Mouse (Mus musculus) lung, adult 10 weeks (tissue): ENCODE results near the gene Ubl4a. TPM values are rescaled to one million over a fixed set of nuclear protein-coding genes. Genes with fewer than 3 reads are reported as not detected.

ENCODE experiments used
- polyA plus RNA-seq: library from polyadenylated mRNA; stranded (reverse); fragments of 350-450 nt; fragmentation: Illumina TruSeq; extraction: RNeasy Lipid Tissue Mini Kit (QIAGEN cat#74804); gene quantifications from one replicate; pipeline ENCODE4 v1.2.3, GENCODE M21; 2014; ENCODE audit warnings: low read depth, low replicate concordance; ENCODE audit not compliant: insufficient read depth

The Ubl4a gene
- 26.9 TPM for polyA plus RNA-seq

GRCm38 (mm10) chrX:74372888-74373549 lies at the start of gene Ubl4a, which contains the start of gene Slc10a3:
Ubl4a (minus strand) TSS chrX:74373218.
Slc10a3 (minus strand) TSS chrX:74373349.

GRCm38 (mm10) chrX:74392535-74393443 lies 19.8 kb upstream of the Ubl4a start, which contains the start of the genes Fam3a and Ikbkg:
Fam3a (minus strand) TSS chrX:74393272.
Ikbkg (plus strand) TSS chrX:74393290.

GRCm38 (mm10) chrX:74353467-74353770 lies 19.6 kb downstream of the Ubl4a start, which contains the start of gene Lage3:
Lage3 (minus strand) TSS chrX:74353618.

GRCm38 (mm10) chrX:74328725-74329161 lies 44.3 kb downstream of the Ubl4a start, which contains the start of gene Plxna3:
Plxna3 (plus strand) TSS chrX:74329066.

Other genes with a start within 250 kb of the Ubl4a start
- gene Opn1mw, start 245.8 kb downstream of the Ubl4a start, polyA plus RNA-seq: not detected
- gene Mecp2, start 237.9 kb downstream of the Ubl4a start, polyA plus RNA-seq: 9.3 TPM
- gene Tex28, start 205.4 kb downstream of the Ubl4a start, polyA plus RNA-seq: not detected
- gene Tktl1, start 196.0 kb downstream of the Ubl4a start, polyA plus RNA-seq: 0.09 TPM
- 210 TPM for gene Flna, start 123.4 kb downstream of the Ubl4a start, polyA plus RNA-seq
- 61.8 TPM for gene Emd, start 118.5 kb downstream of the Ubl4a start, polyA plus RNA-seq
- gene Rpl10, start 102.4 kb downstream of the Ubl4a start, polyA plus RNA-seq: 1,975 TPM
- gene Taz, start 91.3 kb downstream of the Ubl4a start, polyA plus RNA-seq: 54.8 TPM
- 29.0 TPM for gene Dnase1l1, start 90.9 kb downstream of the Ubl4a start, polyA plus RNA-seq
- 155 TPM for gene Atp6ap1, start 76.1 kb downstream of the Ubl4a start, polyA plus RNA-seq
- gene Gdi1, start 68.2 kb downstream of the Ubl4a start, polyA plus RNA-seq: 80.2 TPM
- 41.4 TPM for gene Fam50a, start 60.2 kb downstream of the Ubl4a start, polyA plus RNA-seq
- gene Plxna3, start 44.2 kb downstream of the Ubl4a start, polyA plus RNA-seq: 1.3 TPM
- gene Lage3, start 19.6 kb downstream of the Ubl4a start, polyA plus RNA-seq: 52.2 TPM
- gene Slc10a3, start 131 bp upstream of the Ubl4a start, polyA plus RNA-seq: 8.8 TPM
- 24.6 TPM for gene Fam3a, start 20.1 kb upstream of the Ubl4a start, polyA plus RNA-seq
- 11.7 TPM for gene Ikbkg, start 20.1 kb upstream of the Ubl4a start, polyA plus RNA-seq
- 20.4 TPM for gene G6pdx, start 56.0 kb upstream of the Ubl4a start, polyA plus RNA-seq
- not detected for gene Gm6880, start 108.2 kb upstream of the Ubl4a start, polyA plus RNA-seq
- gene Olfr1326-ps1, start 201.7 kb upstream of the Ubl4a start, polyA plus RNA-seq: not detected
- not detected for gene Olfr1325, start 219.5 kb upstream of the Ubl4a start, polyA plus RNA-seq